Mouse (Mus musculus) left cerebral cortex, postnatal 14 days (tissue): ENCODE data around the gene Olfr1338. TPM values are rescaled to one million over a fixed set of nuclear protein-coding genes. Genes with fewer than 3 reads are reported as not detected.
"Not testable (repeated sequence)": the region's sequence is repeated elsewhere in the genome, so short reads cannot be mapped to it uniquely, and the experiment has no call there.

ENCODE experiments used
- DNase-seq, 2 experiments: peaks; one replicate each; pipeline ENCODE4 v3.0.0; 2021 to 2022; ENCODE audit warnings: low spot score in 2 of 2, mixed read lengths in 1 of 2
- intact Hi-C: fragments of 180-260 bp; cut with DNase I; formaldehyde crosslinking; loops from one replicate; pipeline ENCODE4 v1.15.1; 2025
- long read RNA-seq, 2 experiments: library from polyadenylated mRNA; stranded (forward); transcript quantifications; one replicate each; pipeline ENCODE4 v2.0.0; 2021
- total RNA-seq, 2 experiments: library from RNA; stranded (reverse); gene quantifications; 2 replicates each; pipeline ENCODE4 v1.2.3; 2021

Olfr1338 gene
- not detected for total RNA-seq
- long read RNA-seq, experiment 1 = 0 reads
- long read RNA-seq, experiment 2 = 0 reads

DNA sequence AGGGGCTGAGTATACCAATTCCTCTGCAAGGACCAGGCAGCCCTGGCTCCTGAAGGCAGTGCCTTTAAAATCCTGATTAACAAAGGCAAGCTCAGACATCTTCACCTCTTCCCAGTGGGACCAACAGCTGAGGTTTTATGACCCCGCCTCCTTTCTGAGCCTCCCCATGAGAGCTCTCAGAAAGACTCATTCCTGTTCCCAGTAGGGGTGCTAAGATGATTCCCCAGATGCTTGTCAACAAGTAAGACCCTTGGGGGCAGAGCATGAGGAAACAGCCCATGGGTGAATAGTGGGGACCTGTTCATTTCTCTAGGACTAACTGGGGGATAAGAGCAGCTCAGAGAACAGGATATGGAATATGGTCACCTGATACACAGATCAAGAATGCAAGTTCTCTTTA, at the start of gene Olfr1338:
Olfr1338 (minus strand) TSS at position 101 of the 400 bp plus-strand sequence.
- no peak for DNase-seq
- intact Hi-C loops = no loop called here

- intact Hi-C loops, DNase-seq: not testable (repeated sequence)
Observed at GRCm38 (mm10) chr4:118792796-118793195, 34.3 kb upstream of the Olfr1338 start.

- intact Hi-C loops = no loop called here
- DNase-seq = no peak
Observed at GRCm38 (mm10) chr4:118782486-118782885, 23.9 kb upstream of the Olfr1338 start, which contains the start of gene Olfr1337. Olfr1337 (minus strand) TSS chr4:118782586.

DNA sequence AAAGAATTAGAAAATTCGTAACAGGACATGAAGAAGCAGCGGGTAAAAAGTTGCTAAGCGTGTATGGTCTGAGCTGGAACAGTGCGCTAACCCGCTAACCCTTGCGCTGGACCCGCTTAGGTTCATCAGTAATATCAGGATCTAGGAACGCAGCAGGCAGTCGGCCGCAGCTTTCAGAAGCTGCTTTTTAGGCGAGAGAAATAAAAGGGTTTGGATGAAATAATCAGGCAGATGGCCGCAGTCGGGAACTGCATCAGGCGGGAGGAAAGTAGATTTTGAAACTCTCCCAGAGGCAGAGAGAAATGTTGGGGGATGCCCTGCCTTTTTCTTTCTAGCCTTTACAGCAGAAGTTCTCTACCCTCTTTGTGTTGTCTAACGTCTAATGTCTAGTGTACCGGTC, 16.7 kb downstream of the Olfr1338 start:
- no peak for DNase-seq
- intact Hi-C loops = no loop called here

DNA sequence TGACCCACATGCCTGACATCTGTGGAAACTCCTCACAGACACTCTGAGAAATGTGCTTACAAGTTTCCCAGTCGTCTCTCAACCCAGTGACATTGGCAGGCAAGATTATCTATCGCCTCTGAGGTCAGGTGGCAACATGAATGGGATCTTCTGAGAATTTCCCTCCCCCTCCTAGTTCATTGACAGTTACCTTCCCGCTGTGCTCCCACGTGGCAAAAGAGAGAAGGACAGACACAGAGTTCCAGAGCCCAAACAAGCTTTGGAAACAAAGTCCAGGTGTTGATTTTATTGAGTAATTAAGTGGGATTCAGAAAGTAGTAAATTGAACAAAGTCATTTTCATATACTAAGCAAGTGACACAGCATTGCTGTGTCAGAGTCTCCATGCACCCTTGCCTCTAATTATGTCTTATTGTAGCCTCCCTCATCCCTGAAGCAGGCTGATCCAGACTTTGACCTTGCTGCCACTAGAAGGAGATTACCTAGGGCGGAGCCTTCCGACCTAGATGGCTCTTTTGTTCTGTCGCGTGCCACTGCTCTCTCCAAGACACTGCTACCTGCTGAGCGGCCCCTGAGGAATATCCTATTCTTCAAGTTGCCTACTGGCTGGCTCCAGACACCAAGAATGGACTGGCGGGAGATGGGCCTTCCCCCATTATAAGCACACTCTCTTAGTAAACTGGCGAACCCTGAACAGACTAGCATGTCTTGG, 17.4 kb downstream of the Olfr1338 start:
- no peak for DNase-seq
- intact Hi-C loops = no loop called here

DNA sequence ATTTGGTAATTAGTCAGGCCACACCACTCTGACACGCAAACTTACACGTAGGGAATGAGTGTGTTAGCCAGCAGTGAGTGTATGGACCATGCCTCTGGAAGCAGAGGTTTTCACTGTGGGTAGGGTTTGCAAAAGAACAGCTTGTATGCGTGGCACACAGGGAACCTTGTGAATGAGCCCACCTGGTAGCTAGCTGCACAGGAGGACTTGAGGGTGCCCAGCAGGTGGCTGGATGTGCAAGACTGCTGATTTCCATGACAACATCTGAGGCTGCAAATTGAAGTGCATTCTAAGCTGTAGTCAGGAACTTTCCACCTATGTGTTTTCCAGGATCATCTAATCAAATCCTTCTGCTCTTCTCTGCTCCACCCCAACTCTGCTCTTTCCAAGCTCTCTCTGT, 19.0 kb downstream of the Olfr1338 start:
- no peak for DNase-seq
- intact Hi-C loops = loop anchor here (5.0 kb wide), 1 partner anchor 33 kb away; no protein-coding TSS in a partner anchor

GRCm38 (mm10) chr4:118731875-118732274, 26.7 kb downstream of the Olfr1338 start, which contains the start of gene Olfr1339:
Olfr1339 (plus strand) TSS chr4:118732175.
- intact Hi-C loops = no loop called here
- DNase-seq = no peak

- intact Hi-C loops = no loop called here
- DNase-seq = no peak
Observed at GRCm38 (mm10) chr4:118721742-118722483, 36.6 kb downstream of the Olfr1338 start.

DNA sequence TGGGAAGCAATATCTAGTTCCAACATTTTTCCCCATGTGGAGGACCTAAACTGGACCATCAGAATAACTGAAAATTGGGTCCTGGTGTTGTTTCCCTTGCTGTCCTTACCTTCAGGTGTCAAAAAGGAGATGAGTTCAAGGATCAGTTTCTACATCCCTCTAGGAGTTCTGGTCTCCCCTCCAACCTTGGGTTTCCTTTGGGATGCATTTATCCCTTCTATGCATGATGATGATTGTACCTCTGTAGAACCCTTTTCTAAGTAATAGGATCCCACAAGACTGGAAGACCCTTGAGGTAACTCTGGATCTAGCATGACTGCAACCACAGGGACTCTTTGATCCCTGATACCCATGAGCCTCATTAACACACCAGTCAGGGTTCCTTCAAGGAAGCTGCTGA, 38.7 kb downstream of the Olfr1338 start, which contains the start of gene Olfr1340:
Olfr1340 (plus strand) TSS at position 301 of the 400 bp plus-strand sequence.
- intact Hi-C loops = no loop called here
- DNase-seq = no peak

DNA sequence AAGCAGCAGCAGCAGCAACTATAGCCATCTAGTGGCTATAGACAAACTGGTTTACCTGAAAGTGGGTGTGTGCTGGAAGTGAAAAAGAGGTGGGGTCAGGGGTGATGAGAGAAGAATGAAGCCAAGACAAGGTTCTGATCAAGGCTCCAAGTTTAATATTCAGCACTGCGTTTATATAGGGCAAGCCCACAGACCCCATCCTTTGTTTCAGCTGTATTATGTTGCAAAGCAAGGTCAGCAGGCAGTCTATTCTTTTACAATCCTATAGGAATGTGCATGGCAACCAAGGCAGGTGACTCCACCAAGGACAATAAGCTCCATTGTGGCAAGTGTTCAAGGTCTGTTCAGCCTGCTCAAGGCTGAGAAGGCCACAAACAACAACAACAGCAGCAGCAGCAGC, 46.9 kb downstream of the Olfr1338 start:
- DNase-seq = no peak
- intact Hi-C loops = no loop called here

- no peak for DNase-seq
- intact Hi-C loops = no loop called here
Observed at GRCm38 (mm10) chr4:118708086-118708485, 50.5 kb downstream of the Olfr1338 start.

DNA sequence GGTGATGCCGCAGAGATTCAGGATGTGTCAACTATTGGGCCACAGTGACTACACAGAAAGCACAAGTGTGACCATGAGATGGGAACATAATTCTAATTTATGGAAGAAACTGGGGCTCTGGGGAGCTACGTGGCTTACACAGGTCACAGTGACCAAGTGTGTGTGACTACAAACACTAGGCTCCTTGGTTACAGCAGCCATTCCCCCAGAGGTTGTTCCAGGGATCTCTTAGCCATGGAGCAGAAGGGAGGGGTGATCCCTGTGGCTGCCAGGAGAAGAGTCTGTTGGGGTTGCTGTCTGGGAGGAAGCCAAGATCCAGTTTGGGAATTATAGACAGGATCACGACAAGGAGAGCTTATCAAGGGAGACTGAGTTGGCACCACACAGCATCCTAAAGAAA, 55.3 kb downstream of the Olfr1338 start, which contains the start of gene Olfr1341:
Olfr1341 (plus strand) TSS at position 301 of the 400 bp plus-strand sequence.
- intact Hi-C loops = no loop called here
- no peak for DNase-seq

Other genes with a start within 250 kb of the Olfr1338 start
- not detected for gene 2610528J11Rik, start 231.7 kb downstream of the Olfr1338 start, total RNA-seq
- gene Tmem125, start 214.7 kb downstream of the Olfr1338 start, total RNA-seq = 1 to 10 TPM; 6.0 to 7.9 TPM
- gene Cfap57, start 138.0 kb downstream of the Olfr1338 start, total RNA-seq = under 1 TPM; 0.62 to 0.80 TPM
- 10 to 100 TPM; 48.4 to 57.7 TPM for gene Ebna1bp2, start 137.9 kb downstream of the Olfr1338 start, total RNA-seq
- not detected for gene Olfr62, start 99.8 kb downstream of the Olfr1338 start, total RNA-seq
- gene Olfr1342, start 66.0 kb downstream of the Olfr1338 start, total RNA-seq = not detected
- gene Olfr1341, start 55.2 kb downstream of the Olfr1338 start, total RNA-seq = not detected
- gene Olfr1340, start 38.6 kb downstream of the Olfr1338 start, total RNA-seq = not detected
- gene Olfr1339, start 26.6 kb downstream of the Olfr1338 start, total RNA-seq = not detected
- not detected for gene Olfr1337, start 23.8 kb upstream of the Olfr1338 start, total RNA-seq
- not detected for gene Olfr1335, start 51.2 kb upstream of the Olfr1338 start, total RNA-seq
- gene Olfr1333, start 77.5 kb upstream of the Olfr1338 start, total RNA-seq = not detected
- gene Olfr1331, start 105.9 kb upstream of the Olfr1338 start, total RNA-seq = not detected
- gene Olfr1330, start 129.9 kb upstream of the Olfr1338 start, total RNA-seq = not detected
- gene Olfr1329, start 158.7 kb upstream of the Olfr1338 start, total RNA-seq = not detected
- gene Olfr1328, start 179.9 kb upstream of the Olfr1338 start, total RNA-seq = not detected
- gene Lao1, start 202.8 kb upstream of the Olfr1338 start, total RNA-seq = under 1 TPM; 0.32 to 0.33 TPM